In genomic region chr17:7163955-7164354, GRCm38 (mm10) we compare ENCODE assay signal across 22 mouse cellular contexts. TPM values are rescaled to one million over a fixed set of nuclear protein-coding genes. Genes with fewer than 3 reads are reported as not detected.
A peak's percentile ranks its signal among the peaks of the same experiment; 100 is the strongest.
DNase-seq lines count a peak whose midpoint lies in the region; ATAC-seq and TF ChIP-seq lines count a peak whose summit lies in the region.
"Had no signal": no experiment of that assay in that cellular context is flagged by ENCODE, and none has a peak within 500 bp of the region (broad histone marks: within the 10 kb centered on the region; RNA-seq: fewer than 3 reads in every experiment).

No protein-coding gene starts in this region.

- no peak for TF ChIP-seq CTCF in cerebellum, adult 2 months (IDR thresholded peaks at IDR 0.05; ENCODE audit: borderline replicate concordance, insufficient read depth, low read depth, low read length)

- ATAC-seq in inflammation-experienced regulatory T-cells, adult 6 months: peak; percentile 84
- ATAC-seq in neutrophil, adult 5-6 weeks (ENCODE audit: extremely low read depth, insufficient number of reproducible peaks, low FRiP score, poor library complexity, severe bottlenecking): peak; percentile 72
- no peak for ATAC-seq in midbrain, embryonic 14.5 days (ENCODE audit: low FRiP score, low TSS enrichment)
- ATAC-seq: forebrain, embryonic 16.5 days; Patski had no signal

- H3K27ac ChIP-seq in cerebellum, adult 2 months (ENCODE audit: insufficient read depth, low read length): no peak overlapping the region
- no peak overlapping the region for H3K27ac ChIP-seq in midbrain, embryonic 14.5 days (replicated peaks; ENCODE audit: low read depth, low read length)
- H3K27ac ChIP-seq: hindbrain, embryonic 13.5 days; limb, embryonic 10.5 days; liver, embryonic 13.5 days; neural tube, embryonic 15.5 days; stomach, embryonic 15.5 days had no signal

- no peak for TF ChIP-seq POLR2A in cerebellum, adult 2 months (IDR thresholded peaks at IDR 0.05; ENCODE audit: borderline replicate concordance, insufficient read depth, low read length)

- no peaks in the 10 kb centered on the region for H3K27me3 ChIP-seq in cerebellum, adult 2 months (ENCODE audit: control insufficient read depth, insufficient read depth, low read length)
- H3K27me3 ChIP-seq in midbrain, embryonic 14.5 days (ENCODE audit: control insufficient read depth, insufficient read depth, low read length): no peaks in the 10 kb centered on the region
- H3K27me3 ChIP-seq: hindbrain, embryonic 13.5 days; liver, embryonic 13.5 days; neural tube, embryonic 15.5 days; stomach, embryonic 15.5 days had no signal

- peak; percentile 27 for DNase-seq in adrenal gland, adult 2 months
- no peak for DNase-seq in adrenal gland, postnatal 25 days
- peak; percentile 45 for DNase-seq in Muller cell, postnatal 12 days (ENCODE audit: inconsistent ontology term)
- DNase-seq in cerebellum, adult 2 months: no peak
- DNase-seq in kidney, adult 18-20 months: no peak
- no peak for DNase-seq in midbrain, embryonic 14.5 days
- DNase-seq: cerebellum, adult 9-10 months; heart, adult 18-20 months; kidney, adult 11 months; kidney, postnatal 25 days; liver, embryonic 13.5 days; lung, postnatal 14 days; retina, postnatal 1 day; thymus, postnatal 14 days had no signal

- no peaks in the 10 kb centered on the region for H3K4me1 ChIP-seq in cerebellum, adult 2 months (ENCODE audit: control insufficient read depth, insufficient read depth, low read length)
- H3K4me1 ChIP-seq in midbrain, embryonic 14.5 days (ENCODE audit: control insufficient read depth, insufficient read depth, low read length): peaks cover 6% of the 10 kb centered on the region

- no peak overlapping the region for H3K4me3 ChIP-seq in cerebellum, adult 2 months (replicated peaks; ENCODE audit: insufficient read depth, low read depth, low read length)
- no peak overlapping the region for H3K4me3 ChIP-seq in midbrain, embryonic 14.5 days (replicated peaks; ENCODE audit: low read depth, low read length)
- H3K4me3 ChIP-seq: hindbrain, embryonic 13.5 days; limb, embryonic 10.5 days; liver, embryonic 13.5 days; neural tube, embryonic 15.5 days; stomach, embryonic 15.5 days had no signal

- WGBS in cerebellum, adult 2 months: 87% methylated on average over 3 of the region's 3 CpGs
- WGBS in midbrain, embryonic 14.5 days: 83% methylated on average over 3 of the region's 3 CpGs

- H3K9ac ChIP-seq in midbrain, embryonic 14.5 days (replicated peaks; ENCODE audit: low read length): no peak overlapping the region
- H3K9ac ChIP-seq: hindbrain, embryonic 13.5 days; liver, embryonic 13.5 days; neural tube, embryonic 15.5 days; stomach, embryonic 15.5 days had no signal

- no peak overlapping the region for H3K4me2 ChIP-seq in midbrain, embryonic 14.5 days (ENCODE audit: low read length)
- H3K4me2 ChIP-seq: hindbrain, embryonic 13.5 days; liver, embryonic 13.5 days; neural tube, embryonic 15.5 days; stomach, embryonic 15.5 days had no signal

- H3K36me3 ChIP-seq in midbrain, embryonic 14.5 days (ENCODE audit: control insufficient read depth, insufficient read depth, low read length): no peaks in the 10 kb centered on the region
- H3K36me3 ChIP-seq: hindbrain, embryonic 13.5 days; limb, embryonic 10.5 days; liver, embryonic 13.5 days; neural tube, embryonic 15.5 days; stomach, embryonic 15.5 days had no signal

- H3K9me3 ChIP-seq in midbrain, embryonic 14.5 days (ENCODE audit: control insufficient read depth, low read length): no peaks in the 10 kb centered on the region
- H3K9me3 ChIP-seq: hindbrain, embryonic 13.5 days; limb, embryonic 10.5 days; liver, embryonic 13.5 days; neural tube, embryonic 15.5 days; stomach, embryonic 15.5 days had no signal

RNA-seq across cellular contexts. Expression of gene Rps6ka2, which starts 6.0 kb away (rescaled TPM):
- 10 to 100 TPM; 10.6 to 18.2 TPM for total RNA-seq in adrenal gland, adult 2 months (2021)
- polyA plus RNA-seq in adrenal gland, adult 2 months (2012; rRNA removed): 7.6 and 10.2 TPM in 2 replicates
- total RNA-seq in adrenal gland, postnatal 25 days (2021): 11.4 and 15.3 TPM in 2 replicates
- polyA plus RNA-seq in inflammation-experienced regulatory T-cells, adult 6 months (2017; shearing (Covaris generic)): 1 to 10 TPM in 1 of 3 experiments, under 1 TPM in 2; 0.34 to 1.1 (median 0.66) TPM
- total RNA-seq in neutrophil, adult 5-6 weeks (2017): 9.5 and 9.7 TPM in 2 replicates
- polyA plus RNA-seq in cerebellum, adult 2 months (2012; rRNA removed): 20.6 and 23.4 TPM in 2 replicates
- polyA plus RNA-seq in midbrain, embryonic 14.5 days (2014; fragmentation: Nextera tagmentation; extraction: Ambion mirVana): 17.3 and 22.7 TPM in 2 replicates

Comparison
In these comparisons a context has a peak if more than half of its experiments do, and no peak if none do; other contexts are left out.
1. DNase-seq: peak in adrenal gland, adult 2 months (single experiment) and Muller cell, postnatal 12 days (single experiment); none in adrenal gland, postnatal 25 days (single experiment), cerebellum, adult 2 months (0 of 2), kidney, adult 18-20 months (single experiment) and midbrain, embryonic 14.5 days (single experiment).